Mouse (Mus musculus): Measurements from ENCODE around the gene Gipr. TPM values are rescaled to one million over a fixed set of nuclear protein-coding genes. Genes with fewer than 3 reads are reported as not detected.

Gipr gene
- polyA plus RNA-seq, 1 experiment from 2014 or later: 73.9 TPM

DNA sequence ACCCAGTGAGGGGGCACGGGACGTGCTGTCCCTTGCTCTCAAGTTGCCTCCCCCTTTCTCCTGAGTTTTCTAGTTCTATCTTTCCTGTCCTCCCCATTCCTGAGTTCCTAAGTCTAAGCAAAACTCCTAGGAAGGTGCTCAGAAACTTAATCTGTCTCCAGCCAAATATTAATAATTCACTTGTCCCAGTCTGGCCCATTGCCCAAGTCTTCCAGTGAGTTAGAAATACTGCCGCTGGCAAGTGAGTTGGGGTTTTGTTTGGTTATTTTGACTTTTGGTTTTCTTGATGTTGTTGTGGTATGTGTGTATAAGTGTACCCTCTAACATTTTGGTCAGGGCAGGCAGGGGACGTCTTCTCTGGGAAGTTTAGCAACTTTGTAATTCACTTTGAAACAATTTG is 44.2 kb downstream of the Gipr start:
- WGBS: 80% methylated on average over 4 of the region's 4 CpGs
- no peaks in the 10 kb centered on the region for H3K27me3 ChIP-seq
- no peaks in the 10 kb centered on the region for H3K9me3 ChIP-seq (replicated peaks)
- no peak overlapping the region for H3K9ac ChIP-seq
- no peak overlapping the region for H3K4me3 ChIP-seq
- H3K27ac ChIP-seq: no peak overlapping the region
- peaks cover 17% of the 10 kb centered on the region for H3K4me1 ChIP-seq (replicated peaks)
- no peaks in the 10 kb centered on the region for H3K36me3 ChIP-seq
- H3K4me2 ChIP-seq: no peak overlapping the region
- no peak for ATAC-seq (replicated peaks; ENCODE audit: insufficient number of reproducible peaks, insufficient read depth, low FRiP score, low read depth)

DNA sequence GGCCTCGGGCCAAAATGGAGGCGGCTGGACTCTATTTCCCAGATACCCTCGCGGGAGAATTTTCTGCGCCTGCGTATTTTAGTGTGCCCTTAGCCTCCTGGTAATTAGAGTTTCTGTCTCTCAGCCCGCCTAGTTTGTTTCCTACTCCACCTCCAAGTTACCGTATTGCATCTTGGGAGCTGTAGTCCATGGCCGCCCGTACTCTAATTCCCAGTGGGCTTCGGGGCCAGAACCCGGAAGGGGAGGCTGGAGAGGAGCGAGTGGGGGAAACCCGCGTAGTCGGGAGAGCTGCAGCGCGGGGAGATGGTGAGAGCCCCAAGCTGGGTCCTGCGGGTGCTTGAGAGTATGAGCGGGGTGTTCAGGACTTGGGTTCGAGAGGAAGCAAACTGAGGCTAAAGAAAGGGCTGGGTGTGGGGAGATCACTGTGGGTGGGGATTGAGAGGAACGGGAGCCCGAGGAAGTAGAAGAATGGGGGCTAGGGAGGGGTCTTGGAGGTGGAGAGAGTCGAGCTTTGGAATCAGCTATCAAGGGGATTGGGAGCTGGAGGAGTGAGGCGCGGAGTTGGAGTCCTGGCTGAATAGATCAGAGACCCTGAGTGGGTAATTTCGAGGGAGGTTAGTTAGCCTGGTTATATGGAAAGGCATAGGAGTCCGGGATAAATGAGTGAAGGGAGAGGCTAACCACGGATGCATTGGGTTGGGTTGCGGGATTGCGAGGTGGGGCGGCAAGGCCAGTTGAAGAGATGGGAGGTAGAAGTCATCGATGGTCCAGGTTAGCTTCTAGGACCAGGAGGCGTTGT is 46.1 kb downstream of the Gipr start, which contains the start of gene Fbxo46:
TSS of gene Fbxo46 (plus strand) at position 229 of the 799 bp plus-strand sequence.
- Histone ChIP-seq H3K4me2 (peak within 1 kb of the TSS; percentile 80), H3K27ac (peak within 1 kb of the TSS; percentile 58), H3K4me1 (replicated peaks) (peaks cover 17% of the 10 kb centered on the region), H3K36me3 (no peaks in the 10 kb centered on the region), H3K4me3 (peak within 1 kb of the TSS; percentile 76), H3K9ac (peak within 1 kb of the TSS; percentile 71), H3K27me3 (no peaks in the 10 kb centered on the region), H3K9me3 (replicated peaks) (no peaks in the 10 kb centered on the region)
- peak; percentile 92 for ATAC-seq (replicated peaks; ENCODE audit: insufficient number of reproducible peaks, insufficient read depth, low FRiP score, low read depth)
- WGBS: 2% methylated on average over 34 of the region's 34 CpGs

DNA sequence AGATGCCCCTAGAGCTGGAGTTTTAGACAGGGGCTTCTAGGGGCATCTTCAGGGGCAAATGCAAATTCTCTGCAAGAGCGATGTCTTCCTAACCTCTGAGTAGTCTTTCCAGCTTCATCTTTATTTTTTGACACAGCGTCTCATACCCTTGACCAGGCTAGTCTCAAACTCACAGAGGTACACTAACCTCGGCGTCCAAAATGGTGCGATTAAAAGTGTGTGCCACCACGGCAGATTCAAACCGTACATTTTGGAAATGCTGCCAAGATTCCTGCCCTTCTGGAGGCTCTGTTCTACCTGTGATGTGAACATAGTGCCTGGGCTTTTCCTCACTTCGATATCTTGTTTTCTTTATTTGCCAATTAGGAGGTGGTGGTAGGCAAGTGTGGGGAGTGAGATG is 46.8 kb downstream of the Gipr start:
- Histone ChIP-seq H3K36me3 (no peaks in the 10 kb centered on the region), H3K27me3 (no peaks in the 10 kb centered on the region), H3K9ac (no peak overlapping the region), H3K4me3 (0 out of 2 replicates have a peak overlapping the region, but pooled peaks have one; percentile 76), H3K4me2 (peak overlapping the region; percentile 80), H3K27ac (no peak overlapping the region), H3K4me1 (replicated peaks) (peaks cover 14% of the 10 kb centered on the region), H3K9me3 (replicated peaks) (no peaks in the 10 kb centered on the region)
- no peak for ATAC-seq (replicated peaks; ENCODE audit: insufficient number of reproducible peaks, insufficient read depth, low FRiP score, low read depth)
- WGBS: 90% methylated on average over 8 of the region's 8 CpGs

DNA sequence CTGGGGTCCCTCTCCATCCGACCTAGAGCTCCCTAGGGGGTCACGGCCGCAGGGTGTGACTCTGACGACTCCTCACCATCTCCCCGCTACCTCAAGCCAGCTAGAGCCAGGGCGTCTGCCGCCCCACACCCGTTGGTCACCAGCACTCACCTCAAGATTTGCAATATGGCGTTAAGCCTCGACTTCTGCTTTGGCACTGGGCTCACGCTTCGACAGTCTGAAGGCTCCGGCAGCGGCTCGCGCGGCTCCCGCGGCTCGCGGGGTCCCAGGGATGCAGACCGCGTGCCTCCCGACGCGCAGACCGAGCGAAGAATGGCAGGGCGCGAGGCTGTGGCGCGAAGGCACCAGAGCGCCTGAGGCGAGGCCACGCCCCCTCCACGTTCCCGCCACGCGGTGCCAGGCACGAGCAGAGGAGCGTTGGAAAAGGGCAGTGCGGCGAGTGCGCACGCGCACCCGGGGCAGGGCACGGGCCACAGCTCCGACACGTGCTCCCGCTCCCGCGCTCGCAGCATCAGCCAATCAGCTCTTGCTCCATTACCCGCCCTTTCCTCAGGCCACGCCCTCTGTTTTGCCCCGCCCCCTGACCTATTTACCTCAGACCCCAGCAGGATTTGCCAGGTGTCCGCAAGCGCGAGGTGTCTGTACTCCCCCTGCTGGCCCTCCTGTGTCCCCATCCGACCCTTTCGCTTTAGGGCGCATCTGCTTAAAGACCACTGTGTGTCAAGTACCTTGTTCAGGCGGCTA is 47.7 kb downstream of the Gipr start, which contains the start of gene Gm4969:
TSS of gene Gm4969 (minus strand) at position 341 of the 744 bp plus-strand sequence.
- H3K9me3 ChIP-seq (replicated peaks): no peaks in the 10 kb centered on the region
- WGBS: 24% methylated on average over 64 of the region's 64 CpGs
- ATAC-seq (replicated peaks; ENCODE audit: insufficient number of reproducible peaks, insufficient read depth, low FRiP score, low read depth): peak; percentile 37
- H3K27ac ChIP-seq: no peak within 1 kb of the TSS
- no peaks in the 10 kb centered on the region for H3K36me3 ChIP-seq
- H3K9ac ChIP-seq: no peak within 1 kb of the TSS
- H3K4me3 ChIP-seq: peak within 1 kb of the TSS; percentile 33
- H3K27me3 ChIP-seq: no peaks in the 10 kb centered on the region
- peak within 1 kb of the TSS; percentile 59 for H3K4me2 ChIP-seq
- H3K4me1 ChIP-seq (replicated peaks): peaks cover 14% of the 10 kb centered on the region

DNA sequence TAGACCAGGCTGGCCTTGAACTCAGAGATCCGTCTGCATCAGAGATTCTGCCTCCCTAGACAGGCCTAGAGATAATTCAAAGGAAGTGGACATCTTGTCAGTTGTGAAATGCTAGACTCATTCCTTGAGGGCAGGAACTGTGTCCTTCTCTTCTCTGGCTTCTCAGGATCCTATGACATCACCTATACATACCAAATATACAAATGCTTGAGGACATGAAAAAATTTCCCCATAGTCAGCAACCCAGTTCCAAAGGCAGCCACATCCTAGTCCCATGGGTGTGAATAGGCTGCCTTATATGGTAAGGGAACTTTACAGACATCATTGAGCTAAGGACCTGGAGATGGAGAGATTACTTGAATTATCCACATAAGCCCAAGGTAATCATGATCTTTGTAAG is 56.4 kb downstream of the Gipr start:
- 70% methylated on average over 1 of the region's 1 CpGs for WGBS
- no peak for ATAC-seq (replicated peaks; ENCODE audit: insufficient number of reproducible peaks, insufficient read depth, low FRiP score, low read depth)
- no peaks in the 10 kb centered on the region for H3K27me3 ChIP-seq
- H3K9me3 ChIP-seq (replicated peaks): no peaks in the 10 kb centered on the region
- H3K27ac ChIP-seq: no peak overlapping the region
- no peaks in the 10 kb centered on the region for H3K36me3 ChIP-seq
- H3K9ac ChIP-seq: no peak overlapping the region
- H3K4me3 ChIP-seq: no peak overlapping the region
- H3K4me1 ChIP-seq (replicated peaks): peaks cover 6% of the 10 kb centered on the region; the same call in 1 of the 2 replicates
- H3K4me2 ChIP-seq: no peak overlapping the region

DNA sequence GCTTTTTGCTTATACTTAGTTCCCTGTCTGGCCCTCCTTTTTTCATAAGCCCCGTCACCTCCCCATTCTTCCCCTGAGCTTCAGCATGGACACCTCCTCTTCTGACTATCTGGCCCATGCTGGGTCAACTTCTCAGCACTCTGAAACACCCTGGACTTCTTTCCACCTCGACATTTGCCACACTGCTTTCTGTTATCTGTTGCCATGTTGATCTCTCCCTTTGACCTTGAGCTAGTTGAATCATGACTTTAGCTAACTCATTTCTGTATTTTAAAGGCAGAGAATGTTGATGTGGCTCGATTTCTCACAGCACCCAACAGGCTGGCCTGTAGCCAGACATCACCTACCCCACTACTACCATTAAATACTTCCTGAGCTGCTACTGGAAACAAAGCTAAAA is 58.5 kb downstream of the Gipr start:
- H3K4me3 ChIP-seq: no peak overlapping the region
- 39% methylated on average over 3 of the region's 3 CpGs for WGBS
- ATAC-seq (replicated peaks; ENCODE audit: insufficient number of reproducible peaks, insufficient read depth, low FRiP score, low read depth): no peak

More for the DNA sequence above, 58.5 kb downstream of the Gipr start:
- Histone ChIP-seq H3K9me3 (replicated peaks) (no peaks in the 10 kb centered on the region), H3K36me3 (no peaks in the 10 kb centered on the region), H3K9ac (no peak overlapping the region), H3K27ac (no peak overlapping the region), H3K4me2 (no peak overlapping the region), H3K4me1 (replicated peaks) (peaks cover 6% of the 10 kb centered on the region; the same call in 1 of the 2 replicates), H3K27me3 (no peaks in the 10 kb centered on the region)

MicroRNAs within 50 kb of the gene (microRNA counts, 519-probe panel; counts per million panel counts)
- 1,645 counts per million, percentile 10 among the panel's probes with 10 or more counts for microRNA mmu-miR-330

Small RNA genes lying within 50 kb of the gene (microRNA-seq; reads per million reads assigned to microRNA genes)
- gene Mir330: 342 reads per million, percentile 68 among the genes with 10 or more reads in this experiment

Other genes starting within 250 kb of the Gipr start
- 0.53 and 0.79 TPM in 2 replicates for gene Nova2, start 240.2 kb downstream of the Gipr start, polyA plus RNA-seq (2015; fragmentation: Nextera tagmentation; extraction: Ambion mirVana)
- gene Nanos2, start 178.7 kb downstream of the Gipr start, polyA plus RNA-seq (2015; fragmentation: Nextera tagmentation; extraction: Ambion mirVana): not detected in 2 replicates
- 2.2 and 2.3 TPM in 2 replicates for gene Mypop, start 174.9 kb downstream of the Gipr start, polyA plus RNA-seq (2015; fragmentation: Nextera tagmentation; extraction: Ambion mirVana)
- 11.5 and 17.6 TPM in 2 replicates for gene Irf2bp1, start 162.1 kb downstream of the Gipr start, polyA plus RNA-seq (2015; fragmentation: Nextera tagmentation; extraction: Ambion mirVana)
- 0.14 and 0.61 TPM in 2 replicates for gene Foxa3, start 142.6 kb downstream of the Gipr start, polyA plus RNA-seq (2015; fragmentation: Nextera tagmentation; extraction: Ambion mirVana)
- 19.6 and 27.3 TPM in 2 replicates for gene Sympk, start 141.8 kb downstream of the Gipr start, polyA plus RNA-seq (2015; fragmentation: Nextera tagmentation; extraction: Ambion mirVana)
- gene Rsph6a, start 111.4 kb downstream of the Gipr start, polyA plus RNA-seq (2015; fragmentation: Nextera tagmentation; extraction: Ambion mirVana): not detected in 2 replicates
- 14.2 and 20.0 TPM in 2 replicates for gene Dmwd, start 89.9 kb downstream of the Gipr start, polyA plus RNA-seq (2015; fragmentation: Nextera tagmentation; extraction: Ambion mirVana)
- gene Dmpk, start 82.3 kb downstream of the Gipr start, polyA plus RNA-seq (2015; fragmentation: Nextera tagmentation; extraction: Ambion mirVana): 51.9 and 57.3 TPM in 2 replicates
- gene Six5, start 71.5 kb downstream of the Gipr start, polyA plus RNA-seq (2015; fragmentation: Nextera tagmentation; extraction: Ambion mirVana): 4.9 and 6.7 TPM in 2 replicates
- 0.73 and 1.0 TPM in 2 replicates for gene Gm4969, start 47.8 kb downstream of the Gipr start, polyA plus RNA-seq (2015; fragmentation: Nextera tagmentation; extraction: Ambion mirVana)
- gene Fbxo46, start 46.3 kb downstream of the Gipr start, polyA plus RNA-seq (2015; fragmentation: Nextera tagmentation; extraction: Ambion mirVana): 7.3 and 9.6 TPM in 2 replicates
- gene Qpctl, start 16.8 kb downstream of the Gipr start, polyA plus RNA-seq (2015; fragmentation: Nextera tagmentation; extraction: Ambion mirVana): 8.8 and 10.0 TPM in 2 replicates
- 93.2 and 96.6 TPM in 2 replicates for gene Snrpd2, start 16.4 kb downstream of the Gipr start, polyA plus RNA-seq (2015; fragmentation: Nextera tagmentation; extraction: Ambion mirVana)
- gene Eml2, start 10.3 kb upstream of the Gipr start, polyA plus RNA-seq (2015; fragmentation: Nextera tagmentation; extraction: Ambion mirVana): 18.9 and 21.0 TPM in 2 replicates
- 2.1 and 2.2 TPM in 2 replicates for gene Gpr4, start 46.4 kb upstream of the Gipr start, polyA plus RNA-seq (2015; fragmentation: Nextera tagmentation; extraction: Ambion mirVana)
- 33.8 and 37.9 TPM in 2 replicates for gene Opa3, start 62.2 kb upstream of the Gipr start, polyA plus RNA-seq (2015; fragmentation: Nextera tagmentation; extraction: Ambion mirVana)
- 81.2 and 81.6 TPM in 2 replicates for gene Vasp, start 105.7 kb upstream of the Gipr start, polyA plus RNA-seq (2015; fragmentation: Nextera tagmentation; extraction: Ambion mirVana)
- gene Ppm1n, start 113.9 kb upstream of the Gipr start, polyA plus RNA-seq (2015; fragmentation: Nextera tagmentation; extraction: Ambion mirVana): 0.11 and 0.16 TPM in 2 replicates
- 27.2 TPM in 2 replicates for gene Rtn2, start 116.5 kb upstream of the Gipr start, polyA plus RNA-seq (2015; fragmentation: Nextera tagmentation; extraction: Ambion mirVana)
- gene Fosb, start 143.9 kb upstream of the Gipr start, polyA plus RNA-seq (2015; fragmentation: Nextera tagmentation; extraction: Ambion mirVana): 0.20 and 0.47 TPM in 2 replicates
- 59.8 and 60.3 TPM in 2 replicates for gene Ercc1, start 178.7 kb upstream of the Gipr start, polyA plus RNA-seq (2015; fragmentation: Nextera tagmentation; extraction: Ambion mirVana)
- 13.6 and 15.5 TPM in 2 replicates for gene Cd3eap, start 193.4 kb upstream of the Gipr start, polyA plus RNA-seq (2015; fragmentation: Nextera tagmentation; extraction: Ambion mirVana)
- 13.5 and 14.4 TPM in 2 replicates for gene Ppp1r13l, start 193.6 kb upstream of the Gipr start, polyA plus RNA-seq (2015; fragmentation: Nextera tagmentation; extraction: Ambion mirVana)
- 8.9 and 11.3 TPM in 2 replicates for gene Ercc2, start 215.9 kb upstream of the Gipr start, polyA plus RNA-seq (2015; fragmentation: Nextera tagmentation; extraction: Ambion mirVana)
- 3.0 and 4.3 TPM in 2 replicates for gene Klc3, start 238.0 kb upstream of the Gipr start, polyA plus RNA-seq (2015; fragmentation: Nextera tagmentation; extraction: Ambion mirVana)
- 1,612 and 2,052 TPM in 2 replicates for gene Ckm, start 238.6 kb upstream of the Gipr start, polyA plus RNA-seq (2015; fragmentation: Nextera tagmentation; extraction: Ambion mirVana)